Mouse (Mus musculus) olfactory bulb, adult 2 months (tissue): ENCODE data around the gene Nfil3. TPM values are rescaled to one million over a fixed set of nuclear protein-coding genes. Genes with fewer than 3 reads are reported as not detected.

Source experiments
- H3K27ac ChIP-seq: fragments of 200-500 bp; 2 replicates; pipeline ENCODE4 v1.5.1; 2012; ENCODE audit warnings: low read depth, low read length; ENCODE audit not compliant: insufficient read depth
- H3K4me1 ChIP-seq: fragments of 200-500 bp; 2 replicates; pipeline ENCODE4 v1.6.1; 2012; ENCODE audit warnings: low read length; ENCODE audit not compliant: control insufficient read depth, insufficient read depth
- H3K4me3 ChIP-seq: fragments of 200-500 bp; 2 replicates; pipeline ENCODE4 v1.5.1; 2012; ENCODE audit warnings: mild to moderate bottlenecking, low read depth, low read length, moderate library complexity; ENCODE audit not compliant: insufficient read depth
- CTCF ChIP-seq: fragments of 200-500 bp; IDR thresholded peaks from 2 replicates; pipeline ENCODE4 v1.5.1; 2012; ENCODE audit warnings: low read depth, mild to moderate bottlenecking, low read length, moderate library complexity; ENCODE audit not compliant: insufficient read depth
- POLR2A ChIP-seq: fragments of 200-500 bp; IDR thresholded peaks from 2 replicates; pipeline ENCODE4 v1.6.1; 2012; ENCODE audit warnings: mild to moderate bottlenecking, low read depth, low read length, moderate library complexity; ENCODE audit not compliant: insufficient read depth
- WGBS: fragments of 180-500 bp; shearing (Covaris S2); methylation state at CpG from one replicate; pipeline ENCODE4 v1.1.7; 2018; 5-methylcytosine and 5-hydroxymethylcytosine counted together
- polyA plus RNA-seq: library from polyadenylated mRNA; stranded (reverse); fragments of >200 nt; gene quantifications from 2 replicates; pipeline ENCODE4 v1.2.4, GENCODE M21; 2012; ENCODE audit warnings: low replicate concordance; ENCODE audit not compliant: missing spikeins, insufficient read depth, insufficient read length

Gene Nfil3
- polyA plus RNA-seq, 1 experiment, result not detected

GRCm38 (mm10) chr13:52962922-52963321 is 18.0 kb downstream of the Nfil3 start:
- H3K27ac ChIP-seq, result no peak overlapping the region
- H3K4me3 ChIP-seq, result no peak overlapping the region
- peaks cover 6% of the 10 kb centered on the region for H3K4me1 ChIP-seq
- WGBS, result 87% methylated on average over 4 of the region's 4 CpGs
- TF ChIP-seq CTCF (no peak), POLR2A (no peak)

- no peak overlapping the region for H3K27ac ChIP-seq
- H3K4me3 ChIP-seq, result no peak overlapping the region
- 85% methylated on average over 6 of the region's 6 CpGs for WGBS
- no peak for TF ChIP-seq POLR2A
- no peak for TF ChIP-seq CTCF
- peaks cover 2% of the 10 kb centered on the region; the same call in 1 of the 2 replicates for H3K4me1 ChIP-seq
Measured at GRCm38 (mm10) chr13:52962361-52962760, 18.5 kb downstream of the Nfil3 start.

- no peaks in the 10 kb centered on the region for H3K4me1 ChIP-seq
- no peak overlapping the region for H3K4me3 ChIP-seq
- TF ChIP-seq CTCF, result no peak
- TF ChIP-seq POLR2A, result no peak
- 49% methylated on average over 6 of the region's 6 CpGs for WGBS
- H3K27ac ChIP-seq, result no peak overlapping the region
Measured at GRCm38 (mm10) chr13:52953779-52954553, 26.9 kb downstream of the Nfil3 start.

GRCm38 (mm10) chr13:52949211-52949610 is 31.7 kb downstream of the Nfil3 start:
- H3K27ac ChIP-seq, result no peak overlapping the region
- TF ChIP-seq CTCF (no peak), POLR2A (no peak)
- 70% methylated on average over 3 of the region's 3 CpGs for WGBS
- H3K4me1 ChIP-seq, result no peaks in the 10 kb centered on the region
- no peak overlapping the region for H3K4me3 ChIP-seq

- Histone ChIP-seq H3K4me1 (no peaks in the 10 kb centered on the region), H3K27ac (no peak overlapping the region), H3K4me3 (no peak overlapping the region)
- WGBS, result 81% methylated on average over 4 of the region's 4 CpGs
- no peak for TF ChIP-seq CTCF
- TF ChIP-seq POLR2A, result no peak
Measured at GRCm38 (mm10) chr13:52947545-52947944, 33.3 kb downstream of the Nfil3 start.

GRCm38 (mm10) chr13:52945769-52946168 is 35.1 kb downstream of the Nfil3 start:
- no peak overlapping the region for H3K27ac ChIP-seq
- no peaks in the 10 kb centered on the region for H3K4me1 ChIP-seq
- WGBS, result 78% methylated on average over 9 of the region's 9 CpGs
- H3K4me3 ChIP-seq, result no peak overlapping the region
- TF ChIP-seq CTCF, result no peak
- no peak for TF ChIP-seq POLR2A

GRCm38 (mm10) chr13:52944116-52944515 is 36.8 kb downstream of the Nfil3 start:
- 58% methylated on average over 4 of the region's 4 CpGs for WGBS
- Histone ChIP-seq H3K4me1 (no peaks in the 10 kb centered on the region), H3K4me3 (no peak overlapping the region), H3K27ac (no peak overlapping the region)
- TF ChIP-seq POLR2A, result no peak
- TF ChIP-seq CTCF, result no peak

- no peak overlapping the region for H3K4me3 ChIP-seq
- WGBS, result 67% methylated on average over 1 of the region's 1 CpGs
- TF ChIP-seq CTCF (no peak), POLR2A (no peak)
- H3K4me1 ChIP-seq, result no peaks in the 10 kb centered on the region
- no peak overlapping the region for H3K27ac ChIP-seq
Measured at GRCm38 (mm10) chr13:52942876-52943388, 37.9 kb downstream of the Nfil3 start.

- TF ChIP-seq CTCF (no peak), POLR2A (no peak)
- WGBS, result 91% methylated on average over 7 of the region's 7 CpGs
- Histone ChIP-seq H3K4me1 (no peaks in the 10 kb centered on the region), H3K27ac (no peak overlapping the region), H3K4me3 (no peak overlapping the region)
Measured at GRCm38 (mm10) chr13:52940956-52941355, 39.9 kb downstream of the Nfil3 start.
